Mouse (Mus musculus): ENCODE results near the gene Lmna. TPM values are rescaled to one million over a fixed set of nuclear protein-coding genes. Genes with fewer than 3 reads are reported as not detected.

The Lmna gene
- polyA plus RNA-seq, 1 experiment from 2014 or later, result 22.8 TPM

DNA sequence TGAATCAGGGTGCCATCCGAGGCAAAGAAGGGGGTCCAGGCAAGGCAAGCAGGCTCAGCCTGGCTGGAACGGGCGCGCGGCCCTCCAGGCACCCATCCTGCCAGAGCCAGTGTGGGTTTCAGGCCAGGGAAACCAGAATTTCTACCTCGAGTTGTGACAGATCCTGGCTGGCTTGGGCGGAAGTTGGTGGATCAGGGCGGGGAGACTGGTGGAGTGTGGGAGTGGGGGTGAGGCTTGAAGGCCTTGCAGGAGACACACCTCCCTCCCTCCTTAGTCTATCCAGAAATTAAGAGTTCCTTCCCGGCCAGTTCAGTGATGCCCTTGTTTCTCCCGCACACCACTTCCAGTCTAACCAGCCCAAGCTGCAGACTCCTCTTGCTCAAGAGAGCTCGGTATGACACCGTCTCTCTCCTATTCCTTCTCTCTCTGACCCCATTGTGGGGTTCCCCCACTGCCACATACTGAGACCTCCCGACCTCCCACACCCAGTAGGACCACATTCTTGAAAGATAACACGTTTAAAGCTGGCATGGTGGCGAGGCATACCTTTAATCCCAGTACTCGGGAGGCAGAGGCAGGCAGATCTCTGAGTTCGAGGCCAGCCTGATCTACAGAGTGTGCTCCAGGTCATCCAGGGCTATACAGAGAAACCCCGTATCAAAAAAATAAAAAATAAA, 54.0 kb downstream of the Lmna start:
- Histone ChIP-seq H3K27ac (ENCODE audit: low read depth, low read length) (no peak overlapping the region), H3K36me3 (ENCODE audit: control insufficient read depth, insufficient read depth, low read length) (no peaks in the 10 kb centered on the region), H3K27me3 (ENCODE audit: control insufficient read depth, insufficient read depth, low read length) (peaks cover 2% of the 10 kb centered on the region; the same call in 1 of the 2 replicates), H3K9me3 (ENCODE audit: control insufficient read depth, low read length) (no peaks in the 10 kb centered on the region), H3K4me1 (replicated peaks; ENCODE audit: control insufficient read depth, insufficient read depth, low read length) (no peaks in the 10 kb centered on the region), H3K4me3 (ENCODE audit: low read depth, low read length) (no peak overlapping the region), H3K9ac (ENCODE audit: low read depth, low read length) (no peak overlapping the region), H3K4me2 (replicated peaks; ENCODE audit: low read depth, low read length) (no peak overlapping the region)
- 79% methylated on average over 18 of the region's 18 CpGs for whole genome bisulfite sequencing
- ATAC-seq (ENCODE audit: low FRiP score) (no peak), DNase-seq (ENCODE audit: low spot score) (no peak)

DNA sequence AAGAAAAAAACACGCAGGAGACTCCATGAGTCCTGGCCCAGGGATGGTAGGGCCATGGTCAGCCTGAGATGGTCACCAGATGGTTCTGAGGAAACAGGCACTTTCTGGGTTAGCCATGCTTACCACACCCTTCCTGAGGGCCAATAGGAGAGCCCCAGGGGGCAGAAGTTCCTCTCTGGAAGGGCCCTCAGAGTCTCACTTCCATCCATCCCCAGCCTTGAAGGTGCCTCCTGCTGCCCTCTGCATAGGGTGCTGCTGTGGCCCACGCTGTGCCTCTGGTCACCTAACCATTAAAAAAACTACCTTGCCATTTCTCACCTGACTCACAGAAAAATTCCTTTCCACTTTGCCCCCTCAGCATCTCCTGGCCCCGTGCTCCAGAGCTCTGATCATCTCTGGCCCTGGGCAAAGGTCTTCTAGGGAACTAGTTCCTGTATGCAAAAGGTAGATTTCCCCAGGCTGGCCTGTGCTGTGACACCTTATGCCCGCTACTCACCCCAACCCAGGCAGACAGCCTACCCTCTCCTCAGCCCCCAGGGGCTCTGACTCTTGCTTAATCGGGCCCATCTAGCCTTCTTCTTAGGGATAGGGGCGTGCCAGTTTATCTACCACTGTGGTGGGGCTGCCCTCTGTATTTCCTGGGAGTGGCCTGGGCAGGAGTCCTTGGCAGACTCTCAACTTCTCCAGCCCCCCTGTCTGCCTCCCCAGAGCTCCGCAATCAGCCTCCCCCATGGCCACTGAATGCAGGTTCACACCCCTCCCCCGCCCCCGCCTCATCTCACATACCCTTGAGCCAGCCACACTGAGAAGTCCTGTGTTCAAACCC, 54.8 kb downstream of the Lmna start:
- H3K27ac ChIP-seq (ENCODE audit: low read depth, low read length), result no peak overlapping the region
- no peak overlapping the region for H3K4me2 ChIP-seq (replicated peaks; ENCODE audit: low read depth, low read length)
- no peaks in the 10 kb centered on the region for H3K9me3 ChIP-seq (ENCODE audit: control insufficient read depth, low read length)
- H3K9ac ChIP-seq (ENCODE audit: low read depth, low read length), result no peak overlapping the region
- no peaks in the 10 kb centered on the region for H3K4me1 ChIP-seq (replicated peaks; ENCODE audit: control insufficient read depth, insufficient read depth, low read length)
- WGBS, result 63% methylated on average over 9 of the region's 9 CpGs
- peaks cover 2% of the 10 kb centered on the region; the same call in 1 of the 2 replicates for H3K27me3 ChIP-seq (ENCODE audit: control insufficient read depth, insufficient read depth, low read length)
- no peak for DNase-seq (ENCODE audit: low spot score)
- H3K4me3 ChIP-seq (ENCODE audit: low read depth, low read length), result no peak overlapping the region
- no peaks in the 10 kb centered on the region for H3K36me3 ChIP-seq (ENCODE audit: control insufficient read depth, insufficient read depth, low read length)
- ATAC-seq (ENCODE audit: low FRiP score), result no peak

DNA sequence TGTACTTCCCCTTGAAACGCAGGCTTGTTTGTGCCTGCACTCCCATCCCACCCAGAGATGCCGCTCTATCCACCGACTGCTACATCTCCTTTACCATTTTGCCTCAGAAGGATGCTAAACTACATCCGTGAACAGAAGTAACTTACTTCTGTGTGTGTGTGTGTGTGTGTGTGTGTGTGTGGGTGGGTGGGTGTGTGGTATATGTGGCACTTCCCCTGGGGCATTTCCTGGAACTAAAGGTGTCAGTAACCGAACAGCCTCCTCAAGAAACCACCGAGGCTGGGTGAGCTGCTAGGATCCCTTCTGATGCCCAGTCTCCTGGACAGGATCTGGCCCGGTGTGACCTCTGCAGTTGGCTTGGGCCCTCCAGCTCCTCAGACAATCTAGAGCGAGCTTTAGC, 55.8 kb downstream of the Lmna start:
- no peak for DNase-seq (ENCODE audit: low spot score)

DNA sequence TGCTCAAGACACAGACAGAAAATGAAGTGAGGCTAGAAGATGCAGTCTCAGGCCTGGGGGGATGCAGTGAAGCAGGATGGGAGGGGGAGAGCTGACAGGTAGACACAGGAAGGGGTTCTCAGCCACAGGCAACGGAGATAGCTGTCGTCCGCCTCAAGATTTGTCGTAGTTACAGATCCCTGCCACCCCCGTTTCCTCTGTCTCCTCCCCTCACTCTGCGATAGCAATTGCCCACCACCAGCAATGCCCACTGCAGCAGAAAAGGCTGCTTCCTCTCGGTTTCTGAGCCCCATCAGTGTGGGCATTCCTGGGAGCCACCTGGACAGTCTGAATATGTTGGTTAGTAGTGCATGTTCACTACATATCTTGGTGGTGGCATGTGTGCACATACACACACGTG, 56.4 kb downstream of the Lmna start:
- ATAC-seq (ENCODE audit: low FRiP score) (no peak), DNase-seq (ENCODE audit: low spot score) (no peak)
- Histone ChIP-seq H3K4me1 (replicated peaks; ENCODE audit: control insufficient read depth, insufficient read depth, low read length) (no peaks in the 10 kb centered on the region), H3K4me2 (replicated peaks; ENCODE audit: low read depth, low read length) (no peak overlapping the region), H3K9me3 (ENCODE audit: control insufficient read depth, low read length) (no peaks in the 10 kb centered on the region), H3K9ac (ENCODE audit: low read depth, low read length) (no peak overlapping the region), H3K27me3 (ENCODE audit: control insufficient read depth, insufficient read depth, low read length) (peaks cover 2% of the 10 kb centered on the region; the same call in 1 of the 2 replicates), H3K36me3 (ENCODE audit: control insufficient read depth, insufficient read depth, low read length) (no peaks in the 10 kb centered on the region), H3K4me3 (ENCODE audit: low read depth, low read length) (no peak overlapping the region), H3K27ac (ENCODE audit: low read depth, low read length) (no peak overlapping the region)
- 62% methylated on average over 8 of the region's 8 CpGs for WGBS

More for the DNA sequence above, 55.8 kb downstream of the Lmna start:
- Histone ChIP-seq H3K4me3 (ENCODE audit: low read depth, low read length) (no peak overlapping the region), H3K36me3 (ENCODE audit: control insufficient read depth, insufficient read depth, low read length) (no peaks in the 10 kb centered on the region), H3K4me2 (replicated peaks; ENCODE audit: low read depth, low read length) (no peak overlapping the region), H3K9me3 (ENCODE audit: control insufficient read depth, low read length) (no peaks in the 10 kb centered on the region), H3K27ac (ENCODE audit: low read depth, low read length) (no peak overlapping the region), H3K9ac (ENCODE audit: low read depth, low read length) (no peak overlapping the region), H3K27me3 (ENCODE audit: control insufficient read depth, insufficient read depth, low read length) (peaks cover 2% of the 10 kb centered on the region; the same call in 1 of the 2 replicates), H3K4me1 (replicated peaks; ENCODE audit: control insufficient read depth, insufficient read depth, low read length) (no peaks in the 10 kb centered on the region)
- no peak for ATAC-seq (ENCODE audit: low FRiP score)
- WGBS, result 84% methylated on average over 8 of the region's 8 CpGs

DNA sequence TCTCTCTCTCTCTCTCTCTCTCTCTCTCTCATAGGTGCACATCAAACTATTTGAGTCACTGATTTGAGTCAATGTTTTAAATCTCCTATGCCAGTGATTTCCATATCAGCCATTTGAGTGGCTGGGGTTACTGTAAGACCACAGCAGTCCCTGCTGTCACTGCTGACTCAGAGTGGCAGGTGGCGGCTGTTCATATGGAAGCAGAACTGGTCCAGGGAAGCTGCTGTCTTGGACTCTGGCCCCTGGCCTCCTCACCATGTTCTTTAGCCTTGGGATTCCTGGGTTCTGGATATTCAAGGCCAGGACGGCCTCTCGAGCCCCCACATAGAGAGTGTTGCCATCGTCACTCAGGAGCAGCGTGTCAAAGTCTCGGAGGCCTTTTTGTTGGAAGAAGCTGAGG, 57.0 kb downstream of the Lmna start:
- Histone ChIP-seq H3K9ac (ENCODE audit: low read depth, low read length) (no peak overlapping the region), H3K27me3 (ENCODE audit: control insufficient read depth, insufficient read depth, low read length) (peaks cover 2% of the 10 kb centered on the region; the same call in 1 of the 2 replicates), H3K4me1 (replicated peaks; ENCODE audit: control insufficient read depth, insufficient read depth, low read length) (no peaks in the 10 kb centered on the region), H3K4me3 (ENCODE audit: low read depth, low read length) (no peak overlapping the region), H3K27ac (ENCODE audit: low read depth, low read length) (no peak overlapping the region), H3K4me2 (replicated peaks; ENCODE audit: low read depth, low read length) (no peak overlapping the region), H3K36me3 (ENCODE audit: control insufficient read depth, insufficient read depth, low read length) (no peaks in the 10 kb centered on the region), H3K9me3 (ENCODE audit: control insufficient read depth, low read length) (no peaks in the 10 kb centered on the region)
- WGBS, result 79% methylated on average over 6 of the region's 6 CpGs
- ATAC-seq (ENCODE audit: low FRiP score) (no peak), DNase-seq (ENCODE audit: low spot score) (no peak)

DNA sequence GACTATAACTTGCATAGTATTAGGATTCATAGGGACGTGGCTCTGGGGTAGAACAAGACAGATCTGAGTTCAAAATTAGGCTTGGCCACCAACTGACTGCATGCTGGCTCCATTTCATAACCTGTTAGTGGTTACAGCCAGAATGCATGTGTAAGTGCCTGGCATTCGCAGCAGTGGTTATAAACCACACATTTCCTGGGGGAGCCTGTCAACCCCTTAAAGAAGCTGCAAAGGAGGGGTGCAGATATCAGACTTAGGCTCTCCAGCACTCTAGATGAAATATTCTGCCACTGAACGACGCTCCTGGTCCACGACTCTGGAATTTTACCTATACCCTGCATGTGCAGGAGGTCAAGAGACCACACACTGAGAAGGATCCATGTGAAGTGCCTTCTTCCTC, 57.5 kb downstream of the Lmna start:
- no peak overlapping the region for H3K27ac ChIP-seq (ENCODE audit: low read depth, low read length)
- H3K4me1 ChIP-seq (replicated peaks; ENCODE audit: control insufficient read depth, insufficient read depth, low read length), result no peaks in the 10 kb centered on the region
- H3K9me3 ChIP-seq (ENCODE audit: control insufficient read depth, low read length), result no peaks in the 10 kb centered on the region
- no peak overlapping the region for H3K4me3 ChIP-seq (ENCODE audit: low read depth, low read length)
- no peaks in the 10 kb centered on the region for H3K36me3 ChIP-seq (ENCODE audit: control insufficient read depth, insufficient read depth, low read length)
- DNase-seq (ENCODE audit: low spot score) (no peak), ATAC-seq (ENCODE audit: low FRiP score) (no peak)
- no peak overlapping the region for H3K4me2 ChIP-seq (replicated peaks; ENCODE audit: low read depth, low read length)
- 70% methylated on average over 5 of the region's 5 CpGs for WGBS
- H3K9ac ChIP-seq (ENCODE audit: low read depth, low read length), result no peak overlapping the region
- peaks cover 2% of the 10 kb centered on the region; the same call in 1 of the 2 replicates for H3K27me3 ChIP-seq (ENCODE audit: control insufficient read depth, insufficient read depth, low read length)

DNA sequence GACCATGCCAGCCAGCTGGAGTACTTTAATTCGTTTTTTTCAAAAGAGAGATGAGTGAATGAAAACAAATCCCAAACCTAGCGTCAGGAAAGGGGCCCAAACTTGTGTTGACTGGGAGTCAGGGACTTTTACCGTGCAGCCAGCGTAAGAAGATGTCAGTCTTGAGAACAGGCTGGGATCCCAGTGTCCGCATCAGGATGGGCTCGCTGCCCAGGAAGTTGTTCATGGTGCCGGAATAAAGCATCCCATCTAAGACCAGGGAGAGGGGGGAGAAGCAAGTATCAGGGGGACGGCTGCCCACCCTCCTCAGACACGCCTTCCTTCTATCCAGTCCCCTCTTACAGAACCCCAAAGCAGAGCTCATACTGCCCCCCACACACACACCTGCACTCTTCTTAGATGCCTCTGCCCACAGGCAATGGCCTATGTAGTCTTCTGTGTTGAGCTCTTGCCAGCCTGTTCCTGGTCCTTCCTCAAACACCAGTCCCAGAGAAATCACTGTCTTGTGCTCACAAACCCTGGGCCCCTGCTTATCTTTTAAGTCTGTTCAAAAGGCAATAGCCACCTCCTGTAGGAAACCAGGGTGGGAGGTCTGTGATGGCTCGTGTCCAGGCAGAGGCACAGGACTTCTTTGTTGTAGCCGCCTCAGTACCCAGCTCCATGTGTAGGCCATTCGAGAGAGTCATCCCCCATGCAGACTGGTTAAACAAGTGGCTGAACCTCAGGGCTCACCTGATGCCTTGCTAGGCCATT, 59.2 kb downstream of the Lmna start:
- WGBS, result 83% methylated on average over 12 of the region's 12 CpGs
- H3K4me1 ChIP-seq (replicated peaks; ENCODE audit: control insufficient read depth, insufficient read depth, low read length), result no peaks in the 10 kb centered on the region
- no peaks in the 10 kb centered on the region for H3K9me3 ChIP-seq (ENCODE audit: control insufficient read depth, low read length)
- H3K27ac ChIP-seq (ENCODE audit: low read depth, low read length), result no peak overlapping the region
- DNase-seq (ENCODE audit: low spot score) (no peak), ATAC-seq (ENCODE audit: low FRiP score) (no peak)
- peaks cover 2% of the 10 kb centered on the region; the same call in 1 of the 2 replicates for H3K27me3 ChIP-seq (ENCODE audit: control insufficient read depth, insufficient read depth, low read length)
- H3K4me3 ChIP-seq (ENCODE audit: low read depth, low read length), result no peak overlapping the region
- H3K9ac ChIP-seq (ENCODE audit: low read depth, low read length), result no peak overlapping the region
- no peak overlapping the region for H3K4me2 ChIP-seq (replicated peaks; ENCODE audit: low read depth, low read length)
- no peaks in the 10 kb centered on the region for H3K36me3 ChIP-seq (ENCODE audit: control insufficient read depth, insufficient read depth, low read length)

DNA sequence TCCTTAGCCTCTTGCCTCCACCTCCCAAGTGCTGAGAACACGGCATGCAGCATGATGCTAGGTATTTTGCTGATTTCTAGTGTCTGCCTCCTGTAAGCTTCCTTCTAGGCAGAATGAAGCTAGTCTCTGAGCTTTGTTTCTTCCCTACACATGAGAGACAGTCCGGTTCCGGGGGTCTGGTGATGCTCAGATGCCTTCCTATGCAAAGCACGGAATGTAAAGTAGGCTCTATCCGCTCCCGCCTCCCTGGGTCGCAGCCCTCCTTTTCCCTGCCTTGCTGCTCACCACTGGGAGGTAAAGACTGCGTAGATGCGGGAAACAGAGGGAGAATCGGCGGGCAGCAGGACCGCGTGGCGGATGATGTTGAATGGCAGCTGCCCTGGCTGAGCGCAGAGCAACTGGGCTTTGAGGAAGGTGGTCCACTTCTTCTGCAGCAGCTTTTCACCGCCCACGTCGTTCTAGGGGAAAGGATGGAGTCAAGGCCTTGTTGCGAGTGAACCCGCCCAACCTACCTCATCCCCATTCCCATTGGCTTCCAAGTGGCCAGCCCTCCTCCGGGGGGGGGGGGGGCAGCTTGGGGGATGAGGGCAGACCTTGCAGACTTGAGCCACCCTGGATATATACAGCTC, 60.2 kb downstream of the Lmna start:
- 4% methylated on average over 20 of the region's 21 CpGs for WGBS
- peak overlapping the region; percentile 17 for H3K4me3 ChIP-seq (ENCODE audit: low read depth, low read length)
- ATAC-seq (ENCODE audit: low FRiP score), result peak; percentile 43; the same call in 1 of the 2 replicates

More for the DNA sequence above, 60.2 kb downstream of the Lmna start:
- Histone ChIP-seq H3K4me2 (replicated peaks; ENCODE audit: low read depth, low read length) (peak overlapping the region; percentile 39), H3K4me1 (replicated peaks; ENCODE audit: control insufficient read depth, insufficient read depth, low read length) (no peaks in the 10 kb centered on the region), H3K9me3 (ENCODE audit: control insufficient read depth, low read length) (no peaks in the 10 kb centered on the region), H3K36me3 (ENCODE audit: control insufficient read depth, insufficient read depth, low read length) (no peaks in the 10 kb centered on the region), H3K27ac (ENCODE audit: low read depth, low read length) (no peak overlapping the region), H3K9ac (ENCODE audit: low read depth, low read length) (peak overlapping the region; percentile 52), H3K27me3 (ENCODE audit: control insufficient read depth, insufficient read depth, low read length) (peaks cover 2% of the 10 kb centered on the region; the same call in 1 of the 2 replicates)
- peak; percentile 56 for DNase-seq (ENCODE audit: low spot score)

Data from hindbrain, embryonic 11.5 days (tissue).